Mouse (Mus musculus) midbrain, embryonic 14.5 days (tissue): ENCODE data around the gene Mettl8. TPM values are rescaled to one million over a fixed set of nuclear protein-coding genes. Genes with fewer than 3 reads are reported as not detected.

Source experiments
- ATAC-seq: fragments of 200-750 bp; cut with Nextera tagmentation; 2 replicates; pipeline ENCODE4 v1.8.0; 2017; ENCODE audit warnings: moderate number of reproducible peaks, moderate library complexity; ENCODE audit not compliant: low FRiP score, low TSS enrichment
- DNase-seq: peaks from one replicate; pipeline ENCODE4 v3.0.0-alpha.2; 2015
- H3K27ac ChIP-seq: fragments of 300-500 bp; sonication (generic); replicated peaks from 2 replicates; pipeline ENCODE4 v1.5.1; 2014; ENCODE audit warnings: mild to moderate bottlenecking, low read depth, low read length, moderate library complexity
- H3K27me3 ChIP-seq: fragments of 300-500 bp; sonication (generic); 2 replicates; pipeline ENCODE4 v1.6.1; 2014; ENCODE audit warnings: low read length, control low read depth, mixed read lengths; ENCODE audit not compliant: control insufficient read depth, insufficient read depth
- H3K36me3 ChIP-seq: fragments of 300-500 bp; sonication (generic); 2 replicates; pipeline ENCODE4 v1.6.1; 2014; ENCODE audit warnings: low read length, control low read depth; ENCODE audit not compliant: control insufficient read depth, insufficient read depth
- H3K4me1 ChIP-seq: fragments of 300-500 bp; sonication (generic); 2 replicates; pipeline ENCODE4 v1.6.1; 2014; ENCODE audit warnings: mild to moderate bottlenecking, antibody characterized with exemption, low read length, control low read depth; ENCODE audit not compliant: control insufficient read depth, insufficient read depth
- H3K4me2 ChIP-seq: fragments of 300-500 bp; sonication (generic); 2 replicates; pipeline ENCODE4 v1.6.1; 2014; ENCODE audit warnings: mild to moderate bottlenecking, low read length, moderate library complexity
- H3K4me3 ChIP-seq: fragments of 300-500 bp; sonication (generic); replicated peaks from 2 replicates; pipeline ENCODE4 v1.5.1; 2014; ENCODE audit warnings: low read depth, low read length
- H3K9ac ChIP-seq: fragments of 300-500 bp; sonication (generic); replicated peaks from 2 replicates; pipeline ENCODE4 v1.6.1; 2014; ENCODE audit warnings: mild to moderate bottlenecking, low read length, moderate library complexity
- H3K9me3 ChIP-seq: fragments of 300-500 bp; sonication (generic); 2 replicates; pipeline ENCODE4 v1.6.1; 2016; ENCODE audit warnings: low read length, control low read depth, mixed read lengths; ENCODE audit not compliant: control insufficient read depth
- WGBS: fragments of 180-500 bp; shearing (Covaris S2); extraction: QIAGEN DNeasy Blood & Tissue Kit; methylation state at CpG from one replicate; pipeline ENCODE4 v1.1.7; 2014; 5-methylcytosine and 5-hydroxymethylcytosine counted together
- polyA plus RNA-seq: library from polyadenylated mRNA; unstranded; fragments of >200 nt; fragmentation: Nextera tagmentation; extraction: Ambion mirVana; gene quantifications from 2 replicates; pipeline ENCODE4 v1.2.1, GENCODE M21; 2014

Mettl8 gene
- polyA plus RNA-seq, 1 experiment from 2014 or later, result 13.8 TPM

DNA sequence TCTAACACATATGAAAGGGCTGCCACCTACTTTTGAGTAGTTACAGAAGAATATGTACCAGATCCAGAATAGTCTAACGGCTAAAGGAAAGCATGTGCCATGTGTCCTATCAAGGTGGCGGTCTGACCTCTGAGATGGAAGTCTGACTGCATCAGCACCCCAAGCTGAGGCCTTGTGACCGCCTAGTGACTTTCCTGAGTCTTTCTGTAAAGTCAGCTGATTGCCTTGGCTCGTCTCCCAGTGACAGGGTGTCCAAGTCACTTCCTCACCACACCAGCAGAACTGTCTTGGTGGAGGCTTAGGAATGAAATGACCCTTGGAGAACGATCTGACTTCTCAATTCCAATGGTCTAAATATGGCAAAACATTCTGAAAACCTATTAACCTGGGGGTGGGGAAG is 77.1 kb downstream of the Mettl8 start:
- WGBS, result 88% methylated on average over 5 of the region's 5 CpGs
- Histone ChIP-seq H3K4me1 (no peaks in the 10 kb centered on the region), H3K27me3 (no peaks in the 10 kb centered on the region), H3K36me3 (no peaks in the 10 kb centered on the region), H3K27ac (no peak overlapping the region), H3K4me2 (no peak overlapping the region), H3K4me3 (no peak overlapping the region), H3K9ac (no peak overlapping the region), H3K9me3 (no peaks in the 10 kb centered on the region)
- ATAC-seq (no peak), DNase-seq (no peak)

DNA sequence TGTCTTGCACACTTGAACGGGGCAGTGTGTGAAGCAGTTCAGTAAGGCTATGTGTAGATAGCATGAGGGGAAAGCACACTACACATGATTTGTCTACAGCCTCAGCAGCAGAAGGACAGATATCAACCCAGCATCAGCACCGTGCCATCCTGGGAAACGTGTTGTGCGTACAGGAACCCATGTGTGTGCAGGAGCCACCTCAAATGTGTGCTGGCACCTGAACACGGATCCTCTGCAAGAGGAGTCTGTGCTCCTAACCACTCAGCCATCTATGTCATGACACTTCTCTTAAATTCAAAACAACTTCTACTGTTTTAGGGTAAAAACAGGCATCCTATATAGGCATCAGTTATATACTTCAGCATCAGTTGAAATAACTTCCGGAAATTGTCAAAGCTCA is 80.6 kb downstream of the Mettl8 start:
- Histone ChIP-seq H3K4me3 (no peak overlapping the region), H3K4me2 (no peak overlapping the region), H3K9me3 (no peaks in the 10 kb centered on the region), H3K27ac (no peak overlapping the region), H3K4me1 (no peaks in the 10 kb centered on the region), H3K9ac (no peak overlapping the region), H3K36me3 (no peaks in the 10 kb centered on the region), H3K27me3 (no peaks in the 10 kb centered on the region)
- WGBS, result 95% methylated on average over 6 of the region's 6 CpGs
- no peak for ATAC-seq
- no peak for DNase-seq

DNA sequence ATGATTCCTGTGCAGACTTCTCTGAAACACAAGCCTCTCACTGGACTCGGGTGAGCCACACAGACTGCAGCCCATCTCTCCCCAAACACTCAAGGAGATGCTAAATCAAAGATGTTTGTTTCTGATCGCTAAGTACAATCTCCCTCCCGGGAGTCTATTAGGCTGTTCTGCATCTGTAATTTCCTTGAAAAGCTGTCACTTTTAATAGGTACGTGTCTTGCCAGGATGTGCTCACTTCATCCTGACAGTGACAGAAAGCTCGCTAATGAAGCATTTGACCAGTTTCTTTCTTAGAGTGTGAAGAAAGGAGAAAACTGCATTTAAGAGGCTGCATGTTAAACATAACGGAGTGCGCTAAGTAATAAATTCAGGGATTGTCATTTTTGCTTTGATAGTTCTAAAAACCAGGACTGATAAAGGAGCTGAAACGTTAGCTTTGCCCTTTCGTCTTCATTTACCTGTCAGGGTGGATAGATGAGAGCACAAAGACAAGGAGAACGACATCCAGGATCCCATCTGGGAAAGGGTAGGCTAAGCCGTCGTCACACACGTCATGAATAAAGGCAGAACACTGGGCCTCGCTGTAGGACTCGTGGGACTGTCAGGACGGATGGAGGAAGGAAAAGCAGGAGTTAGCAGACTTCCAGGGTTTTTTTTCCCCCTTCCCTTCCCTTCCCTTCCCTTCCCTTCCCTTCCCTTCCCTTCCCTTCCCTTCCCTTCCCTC is 82.4 kb downstream of the Mettl8 start:
- no peaks in the 10 kb centered on the region for H3K9me3 ChIP-seq
- ATAC-seq (no peak), DNase-seq (peak; percentile 53)
- H3K27ac ChIP-seq, result peak overlapping the region; percentile 52; the same call in 1 of the 2 replicates
- no peak overlapping the region for H3K9ac ChIP-seq
- no peaks in the 10 kb centered on the region for H3K4me1 ChIP-seq
- no peaks in the 10 kb centered on the region for H3K36me3 ChIP-seq
- H3K27me3 ChIP-seq, result no peaks in the 10 kb centered on the region
- H3K4me2 ChIP-seq, result peak overlapping the region; percentile 40
- H3K4me3 ChIP-seq, result no peak overlapping the region
- WGBS, result 45% methylated on average over 16 of the region's 16 CpGs

DNA sequence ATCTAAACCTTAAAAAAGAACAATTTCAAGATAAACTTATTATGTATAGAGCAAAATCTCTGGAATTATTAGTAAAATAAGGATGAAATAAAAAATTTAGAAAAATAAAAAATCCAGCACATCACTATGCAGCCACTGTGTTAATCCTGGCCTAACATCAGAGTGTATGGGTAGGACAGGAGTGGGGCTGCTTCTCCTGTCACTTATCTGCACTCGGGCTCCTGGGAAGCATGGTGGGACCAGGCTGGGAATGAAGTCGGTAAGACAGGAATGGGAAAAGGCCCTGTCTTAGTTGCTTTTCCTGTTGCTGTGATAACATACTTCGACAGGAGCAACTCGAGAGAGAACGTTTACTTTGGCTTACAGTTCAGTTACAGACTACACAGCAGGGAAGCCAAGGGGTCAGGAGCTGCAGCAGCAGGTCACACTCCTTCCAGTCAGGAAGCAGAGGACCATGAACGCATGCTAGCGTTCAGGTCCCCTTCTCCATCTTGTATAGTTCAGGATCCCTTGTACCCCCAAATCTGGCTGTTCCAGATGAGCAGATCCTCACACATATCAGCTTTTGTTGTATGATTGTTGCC is 85.1 kb downstream of the Mettl8 start:
- DNase-seq (no peak), ATAC-seq (no peak)
- Histone ChIP-seq H3K27ac (no peak overlapping the region), H3K9me3 (no peaks in the 10 kb centered on the region), H3K9ac (no peak overlapping the region), H3K4me3 (no peak overlapping the region), H3K4me1 (no peaks in the 10 kb centered on the region), H3K27me3 (no peaks in the 10 kb centered on the region), H3K4me2 (no peak overlapping the region), H3K36me3 (no peaks in the 10 kb centered on the region)
- 56% methylated on average over 7 of the region's 7 CpGs for WGBS

DNA sequence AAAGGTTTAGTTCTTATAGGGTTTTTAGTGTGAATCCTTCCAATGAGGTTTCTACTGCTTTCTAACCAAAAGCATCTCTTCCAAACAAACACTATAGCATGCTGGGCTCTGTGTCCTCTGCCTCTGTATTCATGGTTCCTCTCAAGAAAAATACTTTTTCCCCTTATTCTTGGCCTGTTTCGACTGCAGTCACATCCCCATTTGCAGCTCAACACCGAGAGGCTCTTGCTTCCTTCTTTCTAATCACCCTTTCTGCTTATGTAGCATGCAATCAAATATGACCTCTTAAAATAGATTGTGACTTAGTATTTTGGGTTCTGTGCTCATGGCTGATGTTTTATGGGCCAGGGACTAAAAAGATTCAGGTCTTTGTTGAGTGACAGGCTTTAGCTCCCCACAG is 87.1 kb downstream of the Mettl8 start:
- Histone ChIP-seq H3K4me1 (no peaks in the 10 kb centered on the region), H3K9ac (no peak overlapping the region), H3K36me3 (no peaks in the 10 kb centered on the region), H3K9me3 (no peaks in the 10 kb centered on the region), H3K27me3 (no peaks in the 10 kb centered on the region), H3K4me3 (no peak overlapping the region), H3K4me2 (no peak overlapping the region), H3K27ac (no peak overlapping the region)
- 86% methylated on average over 2 of the region's 2 CpGs for WGBS
- DNase-seq (no peak), ATAC-seq (no peak)

DNA sequence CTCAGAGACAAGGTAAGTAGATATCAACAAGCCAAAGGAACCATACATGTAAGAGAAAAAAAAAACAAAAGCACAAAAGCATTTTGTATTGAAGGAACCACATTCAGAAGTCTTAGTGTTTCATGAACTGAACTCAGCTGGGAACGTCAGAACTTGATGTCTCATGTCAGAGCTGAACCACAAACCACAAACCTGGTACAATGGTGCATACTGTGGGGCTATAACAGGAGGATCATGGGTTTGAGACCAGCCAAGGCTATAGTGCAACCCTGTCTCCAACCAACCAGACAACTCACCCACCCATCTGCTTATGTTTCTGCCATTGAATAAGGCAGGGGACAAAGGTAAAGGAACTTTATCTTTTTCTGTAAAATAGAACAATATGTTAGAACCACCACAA is 88.2 kb downstream of the Mettl8 start:
- Histone ChIP-seq H3K27ac (no peak overlapping the region), H3K9ac (no peak overlapping the region), H3K27me3 (no peaks in the 10 kb centered on the region), H3K9me3 (no peaks in the 10 kb centered on the region), H3K4me3 (no peak overlapping the region), H3K4me2 (no peak overlapping the region), H3K4me1 (no peaks in the 10 kb centered on the region), H3K36me3 (no peaks in the 10 kb centered on the region)
- WGBS, result 75% methylated on average over 1 of the region's 1 CpGs
- ATAC-seq (no peak), DNase-seq (no peak)

DNA sequence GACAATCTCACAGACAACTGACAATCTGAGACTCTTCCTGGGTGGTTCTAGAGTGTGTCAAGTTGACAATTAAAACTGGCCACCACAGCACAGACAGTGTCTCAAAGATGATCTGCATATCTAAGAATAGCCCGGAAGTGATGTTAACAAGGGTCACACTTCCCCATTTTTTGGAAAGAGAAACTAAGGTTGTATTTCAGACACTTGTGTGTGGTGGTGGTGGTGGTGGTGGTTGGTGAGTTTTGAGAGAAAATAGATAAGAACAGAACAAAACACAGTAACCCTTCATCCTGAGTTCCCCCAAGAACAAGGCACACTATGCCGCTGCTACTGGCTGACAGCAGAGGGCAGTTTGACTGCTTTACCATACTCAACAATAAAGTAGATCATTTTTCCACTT is 90.6 kb downstream of the Mettl8 start:
- DNase-seq, result no peak
- no peak overlapping the region for H3K4me3 ChIP-seq
- no peaks in the 10 kb centered on the region for H3K27me3 ChIP-seq
- ATAC-seq, result no peak
- H3K27ac ChIP-seq, result no peak overlapping the region
- no peak overlapping the region for H3K9ac ChIP-seq
- no peaks in the 10 kb centered on the region for H3K36me3 ChIP-seq
- H3K4me1 ChIP-seq, result no peaks in the 10 kb centered on the region
- H3K9me3 ChIP-seq, result no peaks in the 10 kb centered on the region
- H3K4me2 ChIP-seq, result no peak overlapping the region
- WGBS, result 98% methylated on average over 2 of the region's 2 CpGs

DNA sequence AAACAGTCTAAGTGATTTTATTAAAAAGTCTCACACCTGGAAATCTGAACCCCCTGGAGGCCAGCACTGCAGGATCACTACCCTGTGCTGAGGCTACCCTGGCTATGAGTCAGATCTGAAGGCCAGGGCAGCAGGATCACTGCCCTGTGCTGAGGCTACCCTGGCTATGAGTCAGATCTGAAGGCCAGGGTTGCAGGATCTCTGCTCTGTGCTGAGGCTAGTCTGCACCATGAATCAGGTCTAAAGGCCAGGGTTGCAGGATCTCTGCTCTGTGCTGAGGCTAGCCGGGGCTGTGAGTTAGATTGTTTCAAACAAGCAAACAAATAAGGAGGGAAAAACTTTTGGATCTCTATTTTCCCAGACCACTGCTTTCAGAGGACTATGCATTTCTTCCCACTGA is 92.5 kb downstream of the Mettl8 start:
- ATAC-seq (no peak), DNase-seq (no peak)
- Histone ChIP-seq H3K9me3 (no peaks in the 10 kb centered on the region), H3K36me3 (no peaks in the 10 kb centered on the region), H3K4me1 (no peaks in the 10 kb centered on the region), H3K4me2 (no peak overlapping the region), H3K4me3 (no peak overlapping the region), H3K27me3 (no peaks in the 10 kb centered on the region), H3K9ac (no peak overlapping the region), H3K27ac (no peak overlapping the region)
- WGBS, result 85% methylated on average over 1 of the region's 1 CpGs
